Mouse (Mus musculus) intestine, postnatal 0 days (tissue): Measurements from ENCODE around the gene Snx5. TPM values are rescaled to one million over a fixed set of nuclear protein-coding genes. Genes with fewer than 3 reads are reported as not detected.

ENCODE experiments used
- ATAC-seq: fragments of 200-750 bp; cut with Nextera tagmentation; 2 replicates; pipeline ENCODE4 v1.8.0; 2017; ENCODE audit warnings: mild to moderate bottlenecking, moderate TSS enrichment, moderate library complexity
- H3K27ac ChIP-seq: fragments of 300-500 bp; sonication (generic); 2 replicates; pipeline ENCODE4 v1.5.1; 2014; ENCODE audit warnings: mild to moderate bottlenecking, low read depth, low read length, moderate library complexity
- H3K27me3 ChIP-seq: fragments of 300-500 bp; sonication (generic); replicated peaks from 2 replicates; pipeline ENCODE4 v1.6.1; 2014; ENCODE audit warnings: low read length, mixed read lengths; ENCODE audit not compliant: control insufficient read depth, insufficient read depth
- H3K36me3 ChIP-seq: fragments of 300-500 bp; sonication (generic); 2 replicates; pipeline ENCODE4 v1.6.1; 2014; ENCODE audit warnings: mild to moderate bottlenecking, moderate library complexity; ENCODE audit not compliant: control insufficient read depth, insufficient read depth
- H3K4me1 ChIP-seq: fragments of 300-500 bp; sonication (generic); replicated peaks from 2 replicates; pipeline ENCODE4 v1.6.1; 2014; ENCODE audit warnings: antibody characterized with exemption, low read length, mixed read lengths; ENCODE audit not compliant: control insufficient read depth, insufficient read depth
- H3K4me2 ChIP-seq: fragments of 300-500 bp; sonication (generic); replicated peaks from 2 replicates; pipeline ENCODE4 v1.6.1; 2014; ENCODE audit warnings: low read depth, mild to moderate bottlenecking, moderate library complexity
- H3K4me3 ChIP-seq: fragments of 300-500 bp; sonication (generic); 2 replicates; pipeline ENCODE4 v1.5.1; 2014; ENCODE audit warnings: low read depth, low read length
- H3K9ac ChIP-seq: fragments of 300-500 bp; sonication (generic); 2 replicates; pipeline ENCODE4 v1.6.1; 2014; ENCODE audit warnings: mild to moderate bottlenecking, low read depth, low read length
- H3K9me3 ChIP-seq: fragments of 300-500 bp; sonication (generic); 2 replicates; pipeline ENCODE4 v1.6.1; 2016; ENCODE audit warnings: mixed run types; ENCODE audit not compliant: control insufficient read depth
- CTCF ChIP-seq: sonication (generic); IDR thresholded peaks from 2 replicates; pipeline ENCODE4 v1.5.1; 2016; ENCODE audit warnings: low read depth, mild to moderate bottlenecking, control low read depth, antibody characterized with exemption, moderate library complexity
- WGBS: fragments of 180-500 bp; shearing (Covaris S2); extraction: QIAGEN DNeasy Blood & Tissue Kit; methylation state at CpG from one replicate; pipeline ENCODE4 v1.1.7; 2014; 5-methylcytosine and 5-hydroxymethylcytosine counted together
- polyA plus RNA-seq: library from polyadenylated mRNA; unstranded; fragments of >200 nt; fragmentation: Nextera tagmentation; extraction: Ambion mirVana; gene quantifications from 2 replicates; pipeline ENCODE4 v1.2.1, GENCODE M21; 2015

Gene Snx5
- polyA plus RNA-seq, 1 experiment from 2014 or later: 116 TPM

- no peaks in the 10 kb centered on the region for H3K27me3 ChIP-seq
- H3K4me2 ChIP-seq: no peak overlapping the region
- ATAC-seq: no peak
- 56% methylated on average over 12 of the region's 12 CpGs for WGBS
- H3K4me3 ChIP-seq: no peak overlapping the region
- no peak overlapping the region for H3K9ac ChIP-seq
- TF ChIP-seq CTCF: no peak
- H3K4me1 ChIP-seq: no peaks in the 10 kb centered on the region
- H3K9me3 ChIP-seq: 0 out of 2 replicates have a peak, but pooled peaks cover 2% of the 10 kb centered on the region
- no peak overlapping the region for H3K27ac ChIP-seq
- no peaks in the 10 kb centered on the region for H3K36me3 ChIP-seq
These were observed 46.4 kb downstream of the Snx5 start for GRCm38 (mm10) chr2:144224351-144224750.

- Histone ChIP-seq H3K27ac (no peak overlapping the region), H3K9me3 (no peaks in the 10 kb centered on the region), H3K27me3 (no peaks in the 10 kb centered on the region), H3K4me1 (no peaks in the 10 kb centered on the region; the same call in 1 of the 2 replicates), H3K36me3 (no peaks in the 10 kb centered on the region), H3K4me2 (no peak overlapping the region), H3K9ac (no peak overlapping the region), H3K4me3 (no peak overlapping the region)
- 65% methylated on average over 9 of the region's 9 CpGs for WGBS
- TF ChIP-seq CTCF: no peak
- ATAC-seq: no peak
These were observed 55.1 kb downstream of the Snx5 start for GRCm38 (mm10) chr2:144215601-144216000.

- H3K36me3 ChIP-seq: no peaks in the 10 kb centered on the region
- H3K4me3 ChIP-seq: no peak overlapping the region
- no peak overlapping the region for H3K4me2 ChIP-seq
- no peaks in the 10 kb centered on the region; the same call in 1 of the 2 replicates for H3K4me1 ChIP-seq
- no peaks in the 10 kb centered on the region for H3K27me3 ChIP-seq
- no peaks in the 10 kb centered on the region for H3K9me3 ChIP-seq
- H3K9ac ChIP-seq: no peak overlapping the region
- ATAC-seq: no peak
- WGBS: 43% methylated on average over 7 of the region's 7 CpGs
- no peak for TF ChIP-seq CTCF
- no peak overlapping the region for H3K27ac ChIP-seq
These were observed 55.5 kb downstream of the Snx5 start for GRCm38 (mm10) chr2:144215195-144215594.

DNA sequence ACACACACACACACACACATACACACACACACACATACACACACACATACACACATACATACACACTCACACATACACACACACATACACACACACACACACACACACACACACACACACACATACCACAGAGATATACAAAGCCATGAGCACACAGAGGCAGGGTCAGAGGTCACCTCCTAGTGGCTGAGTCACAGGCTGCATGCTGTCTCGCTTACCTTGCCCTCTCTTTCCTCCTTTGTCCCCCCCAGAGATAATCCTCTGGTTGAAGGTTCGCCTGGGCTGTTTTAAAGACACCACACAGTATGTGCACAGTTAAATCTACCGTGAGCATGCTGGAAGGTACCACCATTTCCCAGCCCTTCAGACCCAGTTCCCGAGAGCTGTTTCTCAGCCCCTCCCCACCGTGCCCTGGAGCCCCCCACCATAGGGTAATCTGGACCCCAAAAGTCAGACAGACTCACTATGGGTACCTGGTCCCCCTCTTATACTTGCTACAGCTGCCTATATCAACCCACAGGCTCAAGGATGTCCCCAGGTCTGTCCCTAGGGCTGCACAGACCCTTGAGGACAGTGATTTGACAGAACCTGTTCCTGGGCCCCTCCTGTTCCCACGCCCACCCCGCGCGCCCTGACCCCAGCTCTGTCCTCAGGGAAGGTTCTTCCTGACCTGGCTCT lies 56.1 kb downstream of the Snx5 start:
- Histone ChIP-seq H3K4me3 (no peak overlapping the region), H3K36me3 (no peaks in the 10 kb centered on the region), H3K27me3 (no peaks in the 10 kb centered on the region), H3K9ac (no peak overlapping the region), H3K4me1 (no peaks in the 10 kb centered on the region; the same call in 1 of the 2 replicates), H3K4me2 (no peak overlapping the region), H3K27ac (no peak overlapping the region), H3K9me3 (no peaks in the 10 kb centered on the region)
- 61% methylated on average over 9 of the region's 9 CpGs for WGBS
- peak; percentile 64 for TF ChIP-seq CTCF
- peak; percentile 51 for ATAC-seq

- Histone ChIP-seq H3K9me3 (no peaks in the 10 kb centered on the region), H3K4me1 (no peaks in the 10 kb centered on the region; the same call in 1 of the 2 replicates), H3K9ac (no peak overlapping the region), H3K4me2 (no peak overlapping the region), H3K4me3 (no peak overlapping the region), H3K27me3 (no peaks in the 10 kb centered on the region), H3K36me3 (no peaks in the 10 kb centered on the region), H3K27ac (no peak overlapping the region)
- TF ChIP-seq CTCF: no peak
- peak; percentile 50 for ATAC-seq
- 66% methylated on average over 6 of the region's 6 CpGs for WGBS
These were observed 56.9 kb downstream of the Snx5 start for GRCm38 (mm10) chr2:144213803-144214202.

GRCm38 (mm10) chr2:144209425-144209824 lies 61.3 kb downstream of the Snx5 start:
- Histone ChIP-seq H3K4me3 (no peak overlapping the region), H3K27me3 (no peaks in the 10 kb centered on the region), H3K36me3 (no peaks in the 10 kb centered on the region), H3K27ac (no peak overlapping the region), H3K4me1 (no peaks in the 10 kb centered on the region), H3K9me3 (no peaks in the 10 kb centered on the region), H3K4me2 (no peak overlapping the region), H3K9ac (no peak overlapping the region)
- TF ChIP-seq CTCF: no peak
- no peak for ATAC-seq
- 71% methylated on average over 3 of the region's 3 CpGs for WGBS
